Mouse (Mus musculus) midbrain, embryonic 15.5 days (tissue): ENCODE results near the gene Coa4. TPM values are rescaled to one million over a fixed set of nuclear protein-coding genes. Genes with fewer than 3 reads are reported as not detected.

Source experiments
- ATAC-seq: fragments of 200-750 bp; cut with Nextera tagmentation; replicated peaks from 2 replicates; pipeline ENCODE4 v1.8.0; 2017; ENCODE audit warnings: moderate TSS enrichment
- H3K27ac ChIP-seq: fragments of 300-500 bp; sonication (generic); 2 replicates; pipeline ENCODE4 v1.5.1; 2015; ENCODE audit warnings: mild to moderate bottlenecking, inconsistent platforms
- H3K27me3 ChIP-seq: fragments of 300-500 bp; sonication (generic); replicated peaks from 2 replicates; pipeline ENCODE4 v1.6.1; 2015; ENCODE audit warnings: inconsistent platforms
- H3K36me3 ChIP-seq: fragments of 300-500 bp; sonication (generic); replicated peaks from 2 replicates; pipeline ENCODE4 v1.6.1; 2015; ENCODE audit warnings: inconsistent platforms
- H3K4me1 ChIP-seq: fragments of 300-500 bp; sonication (generic); 2 replicates; pipeline ENCODE4 v1.6.1; 2015; ENCODE audit warnings: inconsistent platforms
- H3K4me2 ChIP-seq: fragments of 300-500 bp; sonication (generic); 2 replicates; pipeline ENCODE4 v1.6.1; 2015; ENCODE audit warnings: inconsistent platforms, mild to moderate bottlenecking, moderate library complexity
- H3K4me3 ChIP-seq: fragments of 300-500 bp; sonication (generic); 2 replicates; pipeline ENCODE4 v1.5.1; 2015; ENCODE audit warnings: mild to moderate bottlenecking, inconsistent platforms
- H3K9ac ChIP-seq: fragments of 300-500 bp; sonication (generic); 2 replicates; pipeline ENCODE4 v1.6.1; 2015; ENCODE audit warnings: mild to moderate bottlenecking, inconsistent platforms
- H3K9me3 ChIP-seq: fragments of 300-500 bp; sonication (generic); 2 replicates; pipeline ENCODE4 v1.6.1; 2016; ENCODE audit warnings: inconsistent platforms
- WGBS: fragments of 180-500 bp; shearing (Covaris S2); methylation state at CpG from one replicate; pipeline ENCODE4 v1.1.7; 2015; ENCODE audit warnings: mixed read lengths; 5-methylcytosine and 5-hydroxymethylcytosine counted together
- polyA plus RNA-seq: library from polyadenylated mRNA; unstranded; fragments of >200 nt; fragmentation: Nextera tagmentation; extraction: Ambion mirVana; gene quantifications from 2 replicates; pipeline ENCODE4 v1.2.1, GENCODE M21; 2015

Coa4 gene
- polyA plus RNA-seq, 1 experiment from 2014 or later = 15.5 TPM

GRCm38 (mm10) chr7:100578794-100579193, 41.9 kb downstream of the Coa4 start:
- 59% methylated on average over 2 of the region's 2 CpGs for WGBS
- no peaks in the 10 kb centered on the region for H3K27me3 ChIP-seq
- H3K4me2 ChIP-seq = no peak overlapping the region
- H3K36me3 ChIP-seq = no peaks in the 10 kb centered on the region
- H3K4me1 ChIP-seq = peaks cover 12% of the 10 kb centered on the region
- H3K4me3 ChIP-seq = no peak overlapping the region
- no peaks in the 10 kb centered on the region for H3K9me3 ChIP-seq
- H3K9ac ChIP-seq = no peak overlapping the region
- no peak overlapping the region for H3K27ac ChIP-seq
- no peak for ATAC-seq

DNA sequence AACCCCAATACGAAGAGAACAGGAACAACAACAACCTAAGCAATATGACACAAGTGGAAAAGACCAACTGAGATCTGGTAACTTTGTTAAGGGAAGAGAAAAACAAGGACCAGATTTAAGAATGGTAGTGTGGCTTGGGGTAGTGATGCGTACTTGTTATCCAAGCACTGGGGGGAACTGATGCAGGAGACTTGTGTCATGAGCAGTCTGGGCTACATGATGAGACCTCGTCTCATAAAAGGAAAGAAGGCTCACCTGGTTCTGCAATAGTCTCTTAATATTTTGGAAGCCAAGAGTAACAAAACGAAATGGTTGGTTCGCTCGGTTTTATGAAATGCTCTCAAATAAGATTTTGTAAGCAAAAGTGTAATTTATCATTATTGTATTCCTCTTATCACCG, 45.4 kb downstream of the Coa4 start:
- peak overlapping the region; percentile 64 for H3K9ac ChIP-seq
- ATAC-seq = peak; percentile 75
- H3K4me2 ChIP-seq = peak overlapping the region; percentile 61
- H3K9me3 ChIP-seq = no peaks in the 10 kb centered on the region
- H3K27ac ChIP-seq = peak overlapping the region; percentile 95
- H3K36me3 ChIP-seq = no peaks in the 10 kb centered on the region
- peak overlapping the region; percentile 54 for H3K4me3 ChIP-seq
- no peaks in the 10 kb centered on the region for H3K27me3 ChIP-seq
- 44% methylated on average over 7 of the region's 7 CpGs for WGBS
- H3K4me1 ChIP-seq = peaks cover 12% of the 10 kb centered on the region

GRCm38 (mm10) chr7:100582727-100583236, 45.9 kb downstream of the Coa4 start:
- peaks cover 12% of the 10 kb centered on the region for H3K4me1 ChIP-seq
- H3K9me3 ChIP-seq = no peaks in the 10 kb centered on the region
- ATAC-seq = peak; percentile 95
- H3K27me3 ChIP-seq = no peaks in the 10 kb centered on the region
- WGBS = under 1% methylated on average over 31 of the region's 31 CpGs
- H3K4me3 ChIP-seq = peak overlapping the region; percentile 54
- peak overlapping the region; percentile 61 for H3K4me2 ChIP-seq
- peak overlapping the region; percentile 64 for H3K9ac ChIP-seq
- H3K27ac ChIP-seq = peak overlapping the region; percentile 95
- H3K36me3 ChIP-seq = no peaks in the 10 kb centered on the region

- no peak overlapping the region for H3K27ac ChIP-seq
- no peak overlapping the region for H3K9ac ChIP-seq
- H3K4me1 ChIP-seq = 0 out of 2 replicates have a peak, but pooled peaks cover 4% of the 10 kb centered on the region
- H3K36me3 ChIP-seq = no peaks in the 10 kb centered on the region
- no peak overlapping the region for H3K4me3 ChIP-seq
- 55% methylated on average over 1 of the region's 1 CpGs for WGBS
- H3K9me3 ChIP-seq = no peaks in the 10 kb centered on the region
- no peak for ATAC-seq
- H3K27me3 ChIP-seq = no peaks in the 10 kb centered on the region
- H3K4me2 ChIP-seq = no peak overlapping the region
These were observed 52.9 kb downstream of the Coa4 start for GRCm38 (mm10) chr7:100589816-100590215.

Other genes starting within 250 kb of the Coa4 start
- gene C2cd3, start 164.8 kb upstream of the Coa4 start, polyA plus RNA-seq = 20.3 and 22.4 TPM in 2 replicates
- gene Ppme1, start 164.8 kb upstream of the Coa4 start, polyA plus RNA-seq = 183 and 188 TPM in 2 replicates
- gene Ucp3, start 64.1 kb upstream of the Coa4 start, polyA plus RNA-seq = not detected in 2 replicates
- 57.2 and 61.6 TPM in 2 replicates for gene Ucp2, start 43.7 kb upstream of the Coa4 start, polyA plus RNA-seq
- 3.7 and 4.9 TPM in 2 replicates for gene Dnajb13, start 22.1 kb upstream of the Coa4 start, polyA plus RNA-seq
- 253 and 260 TPM in 2 replicates for gene Rab6a, start 70.3 kb downstream of the Coa4 start, polyA plus RNA-seq
- gene Mrpl48, start 71.2 kb downstream of the Coa4 start, polyA plus RNA-seq = 79.0 and 80.2 TPM in 2 replicates
- gene Plekhb1, start 125.3 kb downstream of the Coa4 start, polyA plus RNA-seq = 10.3 and 10.4 TPM in 2 replicates
- 112 and 126 TPM in 2 replicates for gene Fam168a, start 169.6 kb downstream of the Coa4 start, polyA plus RNA-seq